Comparison of ENCODE assay signal across 8 mouse cellular contexts in genomic region chr13:45965594-45966432, GRCm38 (mm10). TPM values are rescaled to one million over a fixed set of nuclear protein-coding genes. Genes with fewer than 3 reads are reported as not detected.
DNase-seq lines count a peak whose midpoint lies in the region; ATAC-seq lines count a peak whose summit lies in the region.

No protein-coding gene starts in this region.

- ATAC-seq in embryonic facial prominence, embryonic 11.5 days (replicated peaks; ENCODE audit: insufficient number of reproducible peaks, low FRiP score, low TSS enrichment, low read depth), result no peak
- no peak for ATAC-seq in hindbrain, embryonic 12.5 days (ENCODE audit: low FRiP score)
- peak; percentile 16; the same call in 1 of the 2 replicates for ATAC-seq in liver, embryonic 12.5 days

- peak overlapping the region; percentile 95 for H3K4me2 ChIP-seq in embryonic facial prominence, embryonic 11.5 days (ENCODE audit: low read depth, low read length)
- H3K4me2 ChIP-seq in hindbrain, embryonic 12.5 days (replicated peaks), result peak overlapping the region; percentile 84
- peak overlapping the region; percentile 99 for H3K4me2 ChIP-seq in liver, embryonic 12.5 days

- no peaks in the 10 kb centered on the region for H3K4me1 ChIP-seq in embryonic facial prominence, embryonic 11.5 days (ENCODE audit: control insufficient read depth, insufficient read depth, low read length)
- H3K4me1 ChIP-seq in hindbrain, embryonic 12.5 days, result peaks cover 32% of the 10 kb centered on the region
- H3K4me1 ChIP-seq in liver, embryonic 12.5 days, result peaks cover 36% of the 10 kb centered on the region

- H3K4me3 ChIP-seq in embryonic facial prominence, embryonic 11.5 days (ENCODE audit: low read depth, low read length), result peak overlapping the region; percentile 77
- peak overlapping the region; percentile 73 for H3K4me3 ChIP-seq in hindbrain, embryonic 12.5 days
- peak overlapping the region; percentile 88 for H3K4me3 ChIP-seq in liver, embryonic 12.5 days

- H3K9ac ChIP-seq in embryonic facial prominence, embryonic 11.5 days (replicated peaks; ENCODE audit: low read length), result peak overlapping the region; percentile 57
- H3K9ac ChIP-seq in hindbrain, embryonic 12.5 days, result peak overlapping the region; percentile 93
- peak overlapping the region; percentile 83 for H3K9ac ChIP-seq in liver, embryonic 12.5 days

- intact Hi-C loops in heart, postnatal 25 days (cut with DNase I), result loop anchor here (5.0 kb wide), 5 partner anchors 159 to 389 kb away; no protein-coding TSS in a partner anchor

- H3K36me3 ChIP-seq in embryonic facial prominence, embryonic 11.5 days (replicated peaks; ENCODE audit: control insufficient read depth, insufficient read depth, low read depth, low read length), result no peaks in the 10 kb centered on the region
- no peaks in the 10 kb centered on the region for H3K36me3 ChIP-seq in hindbrain, embryonic 12.5 days
- no peaks in the 10 kb centered on the region for H3K36me3 ChIP-seq in liver, embryonic 12.5 days

- under 1% methylated on average over 41 of the region's 41 CpGs for WGBS in embryonic facial prominence, embryonic 11.5 days
- WGBS in hindbrain, embryonic 12.5 days, result under 1% methylated on average over 41 of the region's 41 CpGs
- 2% methylated on average over 41 of the region's 41 CpGs for WGBS in liver, embryonic 12.5 days (ENCODE audit: insufficient replicate concordance)

- DNase-seq in heart, adult 9 months (ENCODE audit: low spot score in 2 of 2), result peak; percentile 32 to 35
- DNase-seq in heart, postnatal 25 days (ENCODE audit: low spot score), result no peak
- peak; percentile 67 for DNase-seq in Muller cell, postnatal 12 days (ENCODE audit: inconsistent ontology term)
- peak; percentile 56 for DNase-seq in embryonic facial prominence, embryonic 11.5 days (ENCODE audit: low spot score)
- peak; percentile 49 for DNase-seq in naive thymus-derived CD4-positive, alpha-beta T cell, adult 2 months (ENCODE audit: low read depth)
- DNase-seq in thymus, postnatal 14 days, result peak; percentile 25

- H3K27ac ChIP-seq in embryonic facial prominence, embryonic 11.5 days (replicated peaks; ENCODE audit: low read depth, low read length), result 0 out of 2 replicates have a peak overlapping the region, but pooled peaks have one; percentile 59
- H3K27ac ChIP-seq in hindbrain, embryonic 12.5 days, result peak overlapping the region; percentile 96
- peak overlapping the region; percentile 84 for H3K27ac ChIP-seq in liver, embryonic 12.5 days

- no peaks in the 10 kb centered on the region; the same call in 1 of the 2 replicates for H3K27me3 ChIP-seq in embryonic facial prominence, embryonic 11.5 days (ENCODE audit: control insufficient read depth, insufficient read depth, low read length)
- H3K27me3 ChIP-seq in hindbrain, embryonic 12.5 days, result peaks cover 10% of the 10 kb centered on the region
- no peaks in the 10 kb centered on the region for H3K27me3 ChIP-seq in liver, embryonic 12.5 days (replicated peaks)

- no peaks in the 10 kb centered on the region for H3K9me3 ChIP-seq in embryonic facial prominence, embryonic 11.5 days (replicated peaks; ENCODE audit: control insufficient read depth, low read length)
- H3K9me3 ChIP-seq in hindbrain, embryonic 12.5 days (replicated peaks), result no peaks in the 10 kb centered on the region
- no peaks in the 10 kb centered on the region for H3K9me3 ChIP-seq in liver, embryonic 12.5 days (replicated peaks)

RNA-seq across cellular contexts. Expression of gene Atxn1, which starts 1.0 kb away (rescaled TPM):
- total RNA-seq in heart, postnatal 25 days (2021), result 10 to 100 TPM; 35.1 to 36.0 TPM
- 1.1 and 1.3 TPM in 2 replicates for polyA plus RNA-seq in embryonic facial prominence, embryonic 11.5 days (2014; fragmentation: Nextera tagmentation; extraction: Ambion mirVana)
- polyA plus RNA-seq in hindbrain, embryonic 12.5 days (2016; fragmentation: Nextera tagmentation; extraction: Ambion mirVana), result 5.0 TPM in 2 replicates
- polyA plus RNA-seq in liver, embryonic 12.5 days (2016; fragmentation: Nextera tagmentation; extraction: Ambion mirVana), result 1.6 and 1.7 TPM in 2 replicates
